ENCODE assay signal across 8 mouse cellular contexts in genomic region chr10:86273410-86274191, GRCm38 (mm10). TPM values are rescaled to one million over a fixed set of nuclear protein-coding genes. Genes with fewer than 3 reads are reported as not detected.
DNase-seq lines count a peak whose midpoint lies in the region; ATAC-seq lines count a peak whose summit lies in the region.

No protein-coding gene starts in this region.

- H3K9ac ChIP-seq in forebrain, embryonic 15.5 days (replicated peaks): no peak overlapping the region

- H3K4me3 ChIP-seq in heart, embryonic 10.5 days: no peak overlapping the region
- no peak overlapping the region for H3K4me3 ChIP-seq in forebrain, embryonic 15.5 days

- 0 out of 2 replicates have a peak overlapping the region, but pooled peaks have one; percentile 36 for H3K27ac ChIP-seq in heart, embryonic 10.5 days
- H3K27ac ChIP-seq in forebrain, embryonic 15.5 days (replicated peaks): no peak overlapping the region

- no peak overlapping the region for H3K4me2 ChIP-seq in forebrain, embryonic 15.5 days (replicated peaks)

- no peaks in the 10 kb centered on the region for H3K36me3 ChIP-seq in heart, embryonic 10.5 days
- H3K36me3 ChIP-seq in forebrain, embryonic 15.5 days: no peaks in the 10 kb centered on the region

- no peak for ATAC-seq in megakaryocyte-erythroid progenitor cell, adult 5-6 weeks (replicated peaks; ENCODE audit: low FRiP score, low TSS enrichment, poor library complexity, severe bottlenecking)
- ATAC-seq in forebrain, embryonic 15.5 days (replicated peaks): no peak

- 53% methylated on average over 19 of the region's 19 CpGs for WGBS in heart, embryonic 10.5 days
- WGBS in forebrain, embryonic 15.5 days: 80% methylated on average over 19 of the region's 19 CpGs

- H3K27me3 ChIP-seq in heart, embryonic 10.5 days (ENCODE audit: insufficient read depth, poor library complexity, severe bottlenecking): 0 out of 2 replicates have a peak, but pooled peaks cover 7% of the 10 kb centered on the region
- no peaks in the 10 kb centered on the region for H3K27me3 ChIP-seq in forebrain, embryonic 15.5 days

- H3K4me1 ChIP-seq in heart, embryonic 10.5 days: peaks cover 8% of the 10 kb centered on the region; the same call in 1 of the 2 replicates
- H3K4me1 ChIP-seq in forebrain, embryonic 15.5 days: no peaks in the 10 kb centered on the region

- no peaks in the 10 kb centered on the region for H3K9me3 ChIP-seq in heart, embryonic 10.5 days
- no peaks in the 10 kb centered on the region for H3K9me3 ChIP-seq in forebrain, embryonic 15.5 days

- DNase-seq in adrenal gland, adult (ENCODE audit: inconsistent age in 2 of 2, low spot score in 1 of 2): peak; percentile 66 to 78
- DNase-seq in adrenal gland, postnatal 4 days (ENCODE audit: low spot score in 2 of 2): no peak
- no peak for DNase-seq in heart, embryonic 10.5 days (ENCODE audit: low spot score)
- DNase-seq in kidney, postnatal 14 days: peak; percentile 79
- DNase-seq in lung, postnatal 14 days: peak; percentile 61
- DNase-seq in frontal cortex, postnatal 10 days (ENCODE audit: low spot score in 2 of 2): no peak

RNA-seq across cellular contexts. Expression of gene Timp3, which starts 26.6 kb away (rescaled TPM):
- total RNA-seq in adrenal gland, postnatal 4 days (2021): 100 to 1,000 TPM; 314 to 316 TPM
- 44.7 and 47.2 TPM in 2 replicates for polyA plus RNA-seq in heart, embryonic 10.5 days (2016; fragmentation: Nextera tagmentation; extraction: Ambion mirVana)
- 1.6 TPM in 1 of 2 replicates, not detected in the other for total RNA-seq in megakaryocyte-erythroid progenitor cell, adult 5-6 weeks (2014; fragmentation: Nextera tagmentation)
- 2.4 and 2.7 TPM in 2 replicates for total RNA-seq in megakaryocyte-erythroid progenitor cell, adult 5-6 weeks (2017)
- 15.8 and 16.9 TPM in 2 replicates for polyA plus RNA-seq in forebrain, embryonic 15.5 days (2015; fragmentation: Nextera tagmentation; extraction: Ambion mirVana)

Comparison
In these comparisons a context has a peak if more than half of its experiments do, and no peak if none do; other contexts are left out.
1. DNase-seq: peak in adrenal gland, adult (2 of 2), kidney, postnatal 14 days (single experiment) and lung, postnatal 14 days (single experiment); none in adrenal gland, postnatal 4 days (0 of 2), heart, embryonic 10.5 days (single experiment) and frontal cortex, postnatal 10 days (0 of 2).
2. RNA of gene Timp3, which starts 26.6 kb away (total RNA-seq): 314 to 316 TPM in adrenal gland, postnatal 4 days; 1.6 to 2.7 TPM in megakaryocyte-erythroid progenitor cell, adult 5-6 weeks; every median in the first group is over 10 times any median in the second.